Comparison of ENCODE assay signal across 19 mouse cellular contexts in genomic region chr7:84532795-84533194, GRCm38 (mm10). TPM values are rescaled to one million over a fixed set of nuclear protein-coding genes. Genes with fewer than 3 reads are reported as not detected.
"Had no signal": no experiment of that assay in that cellular context is flagged by ENCODE, and none has a peak within 500 bp of the region (broad histone marks: within the 10 kb centered on the region; RNA-seq: fewer than 3 reads in every experiment).

No protein-coding gene starts in this region.

- H3K9ac ChIP-seq: liver, embryonic 13.5 days; midbrain, embryonic 12.5 days; midbrain, embryonic 15.5 days; neural tube, embryonic 13.5 days had no signal

- H3K36me3 ChIP-seq: liver, embryonic 13.5 days; midbrain, embryonic 12.5 days; midbrain, embryonic 15.5 days; neural tube, embryonic 13.5 days had no signal

- H3K4me1 ChIP-seq: liver, embryonic 13.5 days had no signal

- DNase-seq: kidney, adult 18-20 months; kidney, postnatal 25 days; left cerebral cortex, postnatal 4 days; liver, embryonic 13.5 days; lung, adult 2 months; lung, postnatal 14 days; thymus, adult 18-20 months; thymus, postnatal 25 days had no signal

- H3K9me3 ChIP-seq: liver, embryonic 13.5 days; midbrain, embryonic 12.5 days; midbrain, embryonic 15.5 days; neural tube, embryonic 13.5 days had no signal

- H3K4me3 ChIP-seq: liver, embryonic 13.5 days; midbrain, embryonic 12.5 days; midbrain, embryonic 15.5 days; myocyte; neural tube, embryonic 13.5 days had no signal

- ATAC-seq: hindbrain, embryonic 16.5 days; midbrain, embryonic 15.5 days had no signal

- H3K27ac ChIP-seq: kidney, postnatal 0 days; liver, embryonic 13.5 days; macrophage; midbrain, embryonic 12.5 days; midbrain, embryonic 15.5 days; neural tube, embryonic 13.5 days had no signal

- H3K4me2 ChIP-seq: liver, embryonic 13.5 days; midbrain, embryonic 12.5 days; midbrain, embryonic 15.5 days; neural tube, embryonic 13.5 days had no signal

RNA-seq across cellular contexts. Expression of gene Gm2115, which starts 4.0 kb away (rescaled TPM):
- total RNA-seq: liver, adult 2 months; megakaryocyte, adult 5-6 weeks; neutrophil, adult 5-6 weeks had no signal
- polyA plus RNA-seq: macrophage; testis, adult 2 months had no signal
